Mouse (Mus musculus) heart, postnatal 0 days (tissue): ENCODE results near the gene Acer2. TPM values are rescaled to one million over a fixed set of nuclear protein-coding genes. Genes with fewer than 3 reads are reported as not detected.
A peak's percentile ranks its signal among the peaks of the same experiment; 100 is the strongest.
"Not testable (repeated sequence)": the region's sequence is repeated elsewhere in the genome, so short reads cannot be mapped to it uniquely, and the experiment has no call there.

Experiments used
- ATAC-seq: fragments of 200-750 bp; cut with Nextera tagmentation; 2 replicates; pipeline ENCODE4 v1.8.0; 2017; ENCODE audit warnings: low read depth, moderate number of reproducible peaks, moderate library complexity; ENCODE audit not compliant: insufficient read depth
- DNase-seq: peaks from one replicate; pipeline ENCODE4 v3.0.0-alpha.2; 2016; ENCODE audit warnings: low spot score
- H3K27ac ChIP-seq: fragments of 300-500 bp; sonication (generic); 2 replicates; pipeline ENCODE4 v1.5.1; 2014; ENCODE audit warnings: low read depth, mild to moderate bottlenecking
- H3K27me3 ChIP-seq: fragments of 300-500 bp; sonication (generic); 2 replicates; pipeline ENCODE4 v1.6.1; 2014; ENCODE audit warnings: low read length, mixed read lengths; ENCODE audit not compliant: control insufficient read depth, insufficient read depth
- H3K36me3 ChIP-seq: fragments of 300-500 bp; sonication (generic); replicated peaks from 2 replicates; pipeline ENCODE4 v1.6.1; 2014; ENCODE audit warnings: low read length, mixed read lengths; ENCODE audit not compliant: control insufficient read depth, insufficient read depth
- H3K4me1 ChIP-seq: fragments of 300-500 bp; sonication (generic); 2 replicates; pipeline ENCODE4 v1.6.1; 2014; ENCODE audit warnings: antibody characterized with exemption; ENCODE audit not compliant: control insufficient read depth, insufficient read depth
- H3K4me2 ChIP-seq: fragments of 300-500 bp; sonication (generic); 2 replicates; pipeline ENCODE4 v1.6.1; 2014; ENCODE audit warnings: low read depth, mild to moderate bottlenecking, low read length, moderate library complexity
- H3K4me3 ChIP-seq: fragments of 300-500 bp; sonication (generic); 2 replicates; pipeline ENCODE4 v1.5.1; 2014; ENCODE audit warnings: low read depth, low read length
- H3K9ac ChIP-seq: fragments of 300-500 bp; sonication (generic); replicated peaks from 2 replicates; pipeline ENCODE4 v1.6.1; 2014; ENCODE audit warnings: low read depth, low read length, mixed read lengths
- H3K9me3 ChIP-seq: fragments of 300-500 bp; sonication (generic); replicated peaks from 2 replicates; pipeline ENCODE4 v1.6.1; 2016; ENCODE audit warnings: low read length; ENCODE audit not compliant: control insufficient read depth
- CTCF ChIP-seq: IDR thresholded peaks from 2 replicates; pipeline ENCODE4 v1.5.1; 2016; ENCODE audit warnings: antibody characterized with exemption, control low read depth, low read depth
- EP300 ChIP-seq: IDR thresholded peaks from 2 replicates; pipeline ENCODE4 v1.6.1; 2016; ENCODE audit warnings: antibody characterized with exemption, low read depth
- WGBS: fragments of 180-500 bp; shearing (Covaris S2); extraction: QIAGEN DNeasy Blood & Tissue Kit; methylation state at CpG from one replicate; pipeline ENCODE4 v1.1.7; 2014; 5-methylcytosine and 5-hydroxymethylcytosine counted together
- polyA plus RNA-seq: library from polyadenylated mRNA; unstranded; fragments of >200 nt; fragmentation: Nextera tagmentation; extraction: Ambion mirVana; gene quantifications from 2 replicates; pipeline ENCODE4 v1.2.1, GENCODE M21; 2015
- total RNA-seq: library from RNA; depleted of rRNA; stranded (reverse); fragments of >200 nt; gene quantifications from 2 replicates; pipeline ENCODE4 v1.2.3, GENCODE M21; 2014; ENCODE audit warnings: low replicate concordance; rRNA removed

The Acer2 gene
- total RNA-seq (42.9 and 71.1 TPM in 2 replicates), polyA plus RNA-seq (21.3 and 23.4 TPM in 2 replicates)

- Histone ChIP-seq H3K9me3 (no peaks in the 10 kb centered on the region), H3K9ac (peak within 1 kb of the TSS; percentile 61), H3K4me2 (peak within 1 kb of the TSS; percentile 96), H3K4me1 (no peaks in the 10 kb centered on the region), H3K36me3 (no peaks in the 10 kb centered on the region), H3K4me3 (peak within 1 kb of the TSS; percentile 84), H3K27ac (peak within 1 kb of the TSS; percentile 60), H3K27me3 (no peaks in the 10 kb centered on the region)
- ATAC-seq (peak; percentile 98), DNase-seq (peak; percentile 89)
- WGBS = under 1% methylated on average over 58 of the region's 60 CpGs
- no peak for TF ChIP-seq EP300
- no peak for TF ChIP-seq CTCF
Measured at GRCm38 (mm10) chr4:86874146-86874847, at the start of gene Acer2. Gene Acer2 (plus strand): TSS chr4:86874396.

DNA sequence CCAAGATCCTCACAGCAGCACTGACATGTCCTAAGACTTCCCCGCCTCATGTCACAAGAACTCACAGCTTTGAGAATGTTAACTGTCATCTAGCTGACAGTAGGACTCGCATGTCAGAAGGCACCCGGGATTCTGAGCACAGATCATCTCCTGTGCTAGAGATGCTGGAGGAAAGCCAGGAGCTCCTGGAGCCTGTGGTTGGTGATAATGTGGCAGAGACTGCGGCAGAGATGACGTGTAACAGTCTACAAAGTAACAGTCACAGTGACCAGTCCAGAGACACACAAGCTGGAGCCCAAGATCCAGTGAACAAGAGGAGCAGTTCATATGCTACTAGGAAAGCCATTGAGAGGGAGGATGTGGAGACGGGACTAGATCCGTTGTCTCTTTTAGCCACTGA, 49.1 kb upstream of the Acer2 start:
- H3K4me3 ChIP-seq = no peak overlapping the region
- 48% methylated on average over 7 of the region's 7 CpGs for WGBS
- TF ChIP-seq CTCF (no peak), EP300 (no peak)
- H3K9ac ChIP-seq = no peak overlapping the region
- no peak for DNase-seq
- no peak overlapping the region for H3K4me2 ChIP-seq
- no peaks in the 10 kb centered on the region for H3K4me1 ChIP-seq
- peaks cover 69% of the 10 kb centered on the region for H3K36me3 ChIP-seq
- no peak overlapping the region for H3K27ac ChIP-seq
- ATAC-seq = no peak
- H3K9me3 ChIP-seq = no peaks in the 10 kb centered on the region
- no peaks in the 10 kb centered on the region for H3K27me3 ChIP-seq

DNA sequence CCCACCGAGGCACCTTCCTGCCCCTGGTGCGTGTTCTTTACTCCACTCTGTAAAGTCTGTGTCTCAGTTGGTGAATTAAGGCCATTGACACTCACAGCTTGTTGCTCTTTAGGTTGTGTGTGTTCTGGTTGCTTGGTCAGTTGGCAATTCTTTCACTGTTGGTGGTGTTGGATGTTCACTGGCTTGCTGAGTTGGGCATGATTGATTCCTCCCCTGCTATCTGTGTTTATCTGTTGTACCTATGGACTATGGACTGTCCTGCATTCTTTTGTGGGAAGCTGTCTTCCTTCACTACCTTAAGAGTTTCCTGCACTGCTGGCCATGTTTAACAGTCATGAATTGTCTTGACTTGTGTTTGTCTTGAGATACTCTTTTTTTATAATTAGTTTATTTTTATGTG, 42.3 kb upstream of the Acer2 start:
- no peaks in the 10 kb centered on the region for H3K9me3 ChIP-seq
- no peak overlapping the region for H3K27ac ChIP-seq
- DNase-seq (no peak), ATAC-seq (no peak)
- H3K4me2 ChIP-seq = no peak overlapping the region
- H3K27me3 ChIP-seq = no peaks in the 10 kb centered on the region
- TF ChIP-seq EP300 = no peak
- no peak for TF ChIP-seq CTCF
- H3K36me3 ChIP-seq = peaks cover 71% of the 10 kb centered on the region
- H3K4me1 ChIP-seq = no peaks in the 10 kb centered on the region
- WGBS = 95% methylated on average over 2 of the region's 2 CpGs
- no peak overlapping the region for H3K9ac ChIP-seq
- no peak overlapping the region for H3K4me3 ChIP-seq

DNA sequence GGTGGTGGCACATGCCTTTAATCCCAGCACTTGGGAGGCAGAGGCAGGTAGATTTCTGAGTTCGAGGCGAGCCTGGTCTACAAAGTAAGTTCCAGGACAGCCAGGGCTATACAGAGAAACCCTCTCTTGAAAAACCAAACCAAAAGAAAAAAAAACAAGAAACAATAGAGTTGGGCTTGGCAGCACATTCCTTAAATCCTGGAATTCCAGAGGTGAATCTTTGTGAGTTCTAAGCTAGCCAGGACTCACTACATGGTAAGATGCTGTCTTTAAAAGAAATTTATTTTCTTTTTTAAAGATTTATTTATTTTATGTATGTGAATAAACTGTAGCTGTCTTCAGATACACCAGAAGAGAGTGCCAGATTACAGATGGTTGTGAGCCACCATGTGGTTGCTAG, 33.1 kb upstream of the Acer2 start:
- H3K36me3 ChIP-seq = peaks cover 79% of the 10 kb centered on the region
- ATAC-seq, H3K4me3 ChIP-seq, H3K9ac ChIP-seq, H3K9me3 ChIP-seq, H3K27ac ChIP-seq, H3K27me3 ChIP-seq, DNase-seq, H3K4me1 ChIP-seq, H3K4me2 ChIP-seq: not testable (repeated sequence)
- WGBS = 98% methylated on average over 2 of the region's 2 CpGs

GRCm38 (mm10) chr4:86845384-86845783, 28.8 kb upstream of the Acer2 start:
- TF ChIP-seq EP300 (no peak), CTCF (no peak)
- no peak for ATAC-seq
- no peak overlapping the region for H3K27ac ChIP-seq
- no peak overlapping the region for H3K4me2 ChIP-seq
- no peaks in the 10 kb centered on the region for H3K4me1 ChIP-seq
- H3K9ac ChIP-seq = no peak overlapping the region
- no peaks in the 10 kb centered on the region for H3K27me3 ChIP-seq
- WGBS = 94% methylated on average over 3 of the region's 3 CpGs
- peaks cover 65% of the 10 kb centered on the region for H3K36me3 ChIP-seq
- no peaks in the 10 kb centered on the region for H3K9me3 ChIP-seq
- no peak for DNase-seq
- H3K4me3 ChIP-seq = no peak overlapping the region

GRCm38 (mm10) chr4:86847246-86847645, 26.9 kb upstream of the Acer2 start:
- H3K27ac ChIP-seq = no peak overlapping the region
- H3K9me3 ChIP-seq = no peaks in the 10 kb centered on the region
- no peak overlapping the region for H3K9ac ChIP-seq
- peaks cover 47% of the 10 kb centered on the region for H3K36me3 ChIP-seq
- no peaks in the 10 kb centered on the region for H3K4me1 ChIP-seq
- no peak for TF ChIP-seq CTCF
- TF ChIP-seq EP300 = no peak
- H3K4me3 ChIP-seq = no peak overlapping the region
- no peak overlapping the region for H3K4me2 ChIP-seq
- ATAC-seq (no peak), DNase-seq (no peak)
- no peaks in the 10 kb centered on the region for H3K27me3 ChIP-seq
- 60% methylated on average over 2 of the region's 2 CpGs for WGBS
